Mouse (Mus musculus): Measurements from ENCODE around the gene Erg28.

DNA sequence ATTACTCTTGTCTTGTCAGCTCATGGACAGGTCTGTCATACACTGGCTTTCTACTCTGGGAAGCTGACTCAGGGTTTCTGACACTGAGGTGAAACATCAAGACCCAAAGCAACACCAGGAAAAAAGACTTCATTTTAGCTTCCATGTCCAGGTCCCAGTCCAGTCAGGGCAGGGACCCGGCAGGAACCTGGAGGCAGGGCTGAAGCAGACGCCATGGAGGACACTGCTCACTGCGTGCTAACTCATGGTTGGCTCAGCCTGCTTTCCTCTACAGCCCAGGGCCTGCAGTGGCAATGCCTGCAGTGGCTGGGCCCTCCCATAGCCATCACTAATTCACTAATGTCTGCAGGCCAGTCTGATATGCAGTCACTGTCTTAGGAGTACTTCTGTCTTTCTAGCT is 4.5 kb upstream of the Erg28 start:
- TF ChIP-seq CTCF (IDR thresholded peaks at IDR 0.05; ENCODE audit: low read depth, low read length) = no peak
- TF ChIP-seq POLR2A (IDR thresholded peaks at IDR 0.05; ENCODE audit: extremely low read depth, insufficient read depth, low read length) = no peak
